Mouse (Mus musculus) CD8-positive naive resting alpha-beta T cell, adult 2 months (primary cell): Measurements from ENCODE around the gene Vmn2r91.
"Not testable (repeated sequence)": the region's sequence is repeated elsewhere in the genome, so short reads cannot be mapped to it uniquely, and the experiment has no call there.

ENCODE experiments used
- DNase-seq, 2 experiments: peaks; one replicate each; pipeline ENCODE4 v3.0.0; 2022; ENCODE audit warnings: low read depth in 2 of 2, low spot score in 2 of 2

The Vmn2r91 gene

GRCm38 (mm10) chr17:18084716-18085115, at the start of gene Vmn2r91:
Gene Vmn2r91, plus strand, starts transcription at chr17:18085016.
- not testable (repeated sequence) for DNase-seq

DNA sequence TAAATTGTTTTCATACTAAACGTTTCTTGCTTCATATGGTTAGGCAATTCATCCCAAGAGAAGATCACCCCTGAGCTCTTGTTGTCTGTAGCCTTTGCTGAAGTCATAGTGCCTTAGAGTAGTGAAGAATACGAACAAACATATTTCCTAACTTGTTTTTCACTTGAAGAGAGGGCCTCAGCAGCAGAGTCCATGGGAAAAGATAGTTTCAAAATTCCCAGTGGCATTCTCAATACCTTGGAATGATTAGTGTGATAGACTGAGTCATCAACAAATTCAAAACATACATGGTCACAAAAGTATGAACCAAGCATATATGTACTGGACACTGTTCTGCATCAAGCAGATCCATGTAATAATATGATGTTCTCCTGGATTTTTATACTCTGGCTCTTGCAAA, 35.7 kb upstream of the Vmn2r91 start, which contains the start of gene Vmn2r124:
Gene Vmn2r124 (plus strand): TSS at position 301 of the 400 bp plus-strand sequence.
- no peak for DNase-seq

- not testable (repeated sequence) for DNase-seq
Observed at GRCm38 (mm10) chr17:18095626-18096025, 10.8 kb downstream of the Vmn2r91 start.

- not testable (repeated sequence) for DNase-seq
Observed at GRCm38 (mm10) chr17:18102265-18102664, 17.4 kb downstream of the Vmn2r91 start.

- not testable (repeated sequence) for DNase-seq
Observed at GRCm38 (mm10) chr17:18151587-18151986, 66.8 kb downstream of the Vmn2r91 start, which contains the start of gene Vmn2r92. Gene Vmn2r92, plus strand, starts transcription at chr17:18151887.

- DNase-seq, result not testable (repeated sequence)
Observed at GRCm38 (mm10) chr17:18161194-18161593, 76.4 kb downstream of the Vmn2r91 start.
